Mouse (Mus musculus) left cerebral cortex, adult 9 months (tissue): ENCODE measurements at regions not wholly inside any gene's neighbourhood (a gene's known extent, or its start where the extent isn't known, plus 50 kb on each side); places are given as distances from the start of the nearest gene placed in this dataset.

Experiments used
- DNase-seq, 2 experiments: peaks; one replicate each; pipeline ENCODE4 v3.0.0; 2022; ENCODE audit warnings: low spot score in 2 of 2

DNA sequence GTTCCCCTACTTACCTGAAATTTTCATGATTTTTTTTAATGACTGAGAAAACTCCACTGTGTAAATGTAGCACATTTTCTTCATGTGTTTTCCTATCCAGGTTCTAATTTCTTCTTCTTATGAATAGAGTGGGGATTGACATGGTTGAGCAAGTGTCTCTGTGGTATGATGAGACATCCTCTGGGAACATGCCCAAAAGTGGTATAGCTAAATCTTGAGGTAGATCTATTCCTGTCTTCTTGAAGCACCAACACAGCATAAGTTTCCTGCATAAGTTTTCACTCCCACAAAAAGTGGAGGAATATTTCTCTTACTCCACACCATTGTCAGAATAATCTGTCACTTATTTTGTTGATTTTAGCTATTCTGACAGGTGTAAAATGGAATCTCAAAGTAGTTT is 161.1 kb upstream of the Oprm1 start:
- DNase-seq = peak in 1 of 2 experiments; percentile 13

DNA sequence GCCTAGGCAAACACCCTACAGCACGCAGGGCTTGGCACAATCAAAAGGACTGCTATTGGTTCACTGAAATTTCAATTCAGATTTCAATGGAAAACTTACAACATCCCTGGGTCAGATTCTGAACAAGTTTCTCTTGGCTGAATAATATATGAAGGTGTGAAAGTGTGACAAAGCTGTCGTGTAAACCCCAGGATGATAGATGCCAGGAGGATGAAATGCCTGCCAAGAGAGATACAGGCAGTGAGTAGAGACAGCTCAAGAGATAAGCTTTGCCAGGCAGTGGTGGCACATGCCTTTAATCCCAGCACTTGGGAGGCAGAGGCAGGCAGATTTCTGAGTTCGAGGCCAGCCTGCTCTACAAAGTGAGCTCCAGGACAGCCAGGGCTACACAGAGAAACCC is 159.7 kb upstream of the Oprm1 start:
- peak in 1 of 2 experiments; percentile 6 for DNase-seq

DNA sequence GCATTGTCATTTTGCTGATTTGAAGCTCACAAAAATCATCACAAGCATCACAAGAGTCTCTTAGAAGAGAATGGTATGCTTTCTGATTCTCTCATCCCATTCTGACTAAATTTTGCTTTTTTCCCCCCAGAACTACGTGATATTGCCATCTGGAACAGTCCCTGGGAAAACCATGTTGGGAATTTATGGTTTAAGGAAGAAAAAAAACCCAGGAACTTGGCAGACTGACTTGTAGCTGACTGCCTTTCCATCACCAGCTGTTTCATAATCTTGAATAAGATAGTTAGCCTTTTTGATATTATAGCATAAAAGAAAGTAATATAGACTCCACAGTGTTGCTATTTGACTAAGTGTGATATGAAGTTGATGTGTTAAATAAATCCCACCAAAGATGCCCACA is 110.7 kb upstream of the Oprm1 start:
- no peak for DNase-seq

DNA sequence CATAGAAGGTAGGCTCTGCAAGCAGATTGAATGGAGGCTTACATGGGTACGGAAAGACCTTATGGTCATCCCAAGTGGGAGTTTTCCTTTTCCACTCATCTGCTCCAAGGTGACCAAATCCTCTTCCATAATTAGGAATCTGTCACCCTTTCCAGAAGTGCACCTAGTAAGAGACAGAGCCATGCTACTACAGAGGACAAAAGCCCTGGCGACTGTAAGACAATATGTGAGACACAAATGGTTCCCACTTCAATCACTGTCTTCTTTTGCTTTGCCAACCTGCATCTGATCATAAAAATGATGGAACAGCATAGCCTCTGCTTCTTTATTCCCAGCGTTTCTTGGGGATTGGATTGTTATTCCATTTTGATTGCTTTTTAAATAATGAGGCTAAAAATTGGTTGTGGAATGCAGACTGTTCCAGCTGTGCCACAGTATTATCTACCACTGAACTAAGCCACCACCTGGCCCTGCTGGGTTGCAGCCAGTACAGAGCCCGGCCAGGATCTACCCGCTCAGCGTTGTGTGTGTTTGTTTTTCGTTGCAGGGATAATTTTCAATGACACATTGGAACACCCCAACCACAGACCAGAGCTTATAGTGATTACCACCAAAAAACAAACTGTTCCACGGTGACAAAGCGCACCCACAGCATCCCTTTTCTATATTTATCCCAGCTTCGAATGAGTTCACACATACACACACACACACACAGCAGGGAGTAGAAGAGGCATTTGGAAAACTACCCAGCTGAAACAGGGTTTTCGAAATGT is 72.8 kb upstream of the Oprm1 start:
- DNase-seq = peak; percentile 11 to 16

DNA sequence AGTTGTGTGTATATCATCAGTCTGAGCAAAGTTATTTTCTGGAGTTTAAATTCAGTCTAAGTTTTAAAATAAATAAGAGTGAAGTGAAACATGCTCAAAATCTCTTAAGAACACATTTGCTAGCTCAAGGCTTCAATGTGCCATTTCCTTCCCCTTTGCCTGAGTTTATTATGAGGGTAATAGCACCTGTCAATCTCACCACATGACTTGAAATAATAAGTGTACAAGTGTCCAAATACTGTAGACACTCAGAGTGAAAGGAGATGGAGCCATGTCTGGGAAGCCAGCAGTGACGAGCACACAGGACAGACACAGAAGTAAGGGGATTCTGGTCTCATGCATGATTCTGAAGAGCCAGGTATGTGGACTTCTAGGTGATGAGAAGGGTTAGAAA is 72.2 kb upstream of the Oprm1 start:
- no peak for DNase-seq
